ENCODE assay signal across 26 mouse cellular contexts in genomic region chr15:51074196-51074595, GRCm38 (mm10).
"Had no signal": no experiment of that assay in that cellular context is flagged by ENCODE, and none has a peak within 500 bp of the region (broad histone marks: within the 10 kb centered on the region; RNA-seq: fewer than 3 reads in every experiment).

No protein-coding gene starts in this region.

- H3K4me2 ChIP-seq: heart, embryonic 11.5 days; heart, embryonic 13.5 days; heart, embryonic 15.5 days; hindbrain, embryonic 12.5 days; hindbrain, embryonic 14.5 days; intestine, embryonic 15.5 days; limb, embryonic 12.5 days; liver, embryonic 11.5 days had no signal

- H3K9ac ChIP-seq: heart, embryonic 13.5 days; heart, embryonic 15.5 days; hindbrain, embryonic 12.5 days; hindbrain, embryonic 14.5 days; intestine, embryonic 15.5 days; limb, embryonic 12.5 days had no signal

- ATAC-seq: hindbrain, embryonic 16.5 days; inflammation-experienced regulatory T-cells, adult 6 months; intestine, embryonic 15.5 days; intestine, postnatal 0 days had no signal

- H3K4me3 ChIP-seq: heart, embryonic 13.5 days; heart, embryonic 15.5 days; hindbrain, embryonic 10.5 days; hindbrain, embryonic 12.5 days; intestine, embryonic 15.5 days; layer of hippocampus, adult 2 months; left cerebral cortex, adult 2 months; limb, embryonic 10.5 days; limb, embryonic 12.5 days had no signal

- H3K27ac ChIP-seq: heart, embryonic 13.5 days; heart, embryonic 15.5 days; hindbrain, embryonic 10.5 days; hindbrain, embryonic 12.5 days; hindbrain, embryonic 14.5 days; intestine, embryonic 15.5 days; layer of hippocampus, adult 2 months; left cerebral cortex, adult 2 months; limb, embryonic 10.5 days; limb, embryonic 12.5 days had no signal

- H3K27me3 ChIP-seq: hindbrain, embryonic 12.5 days; intestine, embryonic 15.5 days; limb, embryonic 12.5 days had no signal

- H3K36me3 ChIP-seq: heart, embryonic 13.5 days; heart, embryonic 15.5 days; hindbrain, embryonic 10.5 days; hindbrain, embryonic 12.5 days; intestine, embryonic 15.5 days; limb, embryonic 10.5 days; limb, embryonic 12.5 days had no signal

- H3K4me1 ChIP-seq: heart, embryonic 13.5 days; heart, embryonic 15.5 days; hindbrain, embryonic 12.5 days; intestine, embryonic 15.5 days had no signal

- DNase-seq: gastrocnemius, postnatal 14 days; gastrocnemius, postnatal 36 days; heart, adult 18-20 months; heart, postnatal 14 days; heart, postnatal 36 days; kidney, adult 18-20 months; kidney, adult 8-10 months; kidney, postnatal 10 days; kidney, postnatal 25 days; kidney, postnatal 4 days; liver had no signal

- H3K9me3 ChIP-seq: heart, embryonic 13.5 days; heart, embryonic 15.5 days; hindbrain, embryonic 10.5 days; hindbrain, embryonic 12.5 days; intestine, embryonic 15.5 days; limb, embryonic 10.5 days; limb, embryonic 12.5 days had no signal
